Mouse (Mus musculus): ENCODE results near the gene Galnt11. TPM values are rescaled to one million over a fixed set of nuclear protein-coding genes. Genes with fewer than 3 reads are reported as not detected.
A peak's percentile ranks its signal among the peaks of the same experiment; 100 is the strongest.
"Not testable (repeated sequence)": the region's sequence is repeated elsewhere in the genome, so short reads cannot be mapped to it uniquely, and the experiment has no call there.

Gene Galnt11
- polyA plus RNA-seq, 1 experiment from 2014 or later, result 42.1 TPM

DNA sequence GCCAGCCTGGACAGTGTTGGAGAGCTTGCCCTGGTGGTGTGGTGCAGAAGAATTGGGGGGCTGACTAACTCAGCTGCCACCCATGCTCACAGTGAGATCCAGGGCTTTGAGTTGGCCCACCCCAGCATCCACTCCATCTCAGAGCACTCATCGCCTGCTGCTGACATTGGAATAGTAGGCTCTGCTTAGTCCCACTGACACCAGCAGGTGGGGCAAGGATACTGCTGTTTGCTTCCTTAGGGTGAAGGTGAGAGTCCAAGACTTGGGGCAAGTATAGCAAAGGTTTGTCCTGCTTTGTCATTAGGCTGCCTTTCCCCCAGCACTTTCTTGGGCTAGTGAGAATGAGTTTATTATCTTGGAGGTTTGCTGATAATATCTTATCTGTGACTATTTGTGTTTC, 32.9 kb upstream of the Galnt11 start:
- ATAC-seq (replicated peaks; ENCODE audit: low FRiP score, low TSS enrichment, low read depth) (no peak), DNase-seq (ENCODE audit: low spot score) (no peak)
- no peaks in the 10 kb centered on the region for H3K4me1 ChIP-seq (replicated peaks; ENCODE audit: control insufficient read depth, insufficient read depth, low read length)
- no peak overlapping the region for H3K9ac ChIP-seq (ENCODE audit: low read length)
- H3K4me3 ChIP-seq (ENCODE audit: low read depth, low read length), result no peak overlapping the region
- no peak overlapping the region for H3K27ac ChIP-seq (ENCODE audit: low read depth)
- H3K9me3 ChIP-seq (ENCODE audit: control insufficient read depth, low read length), result no peaks in the 10 kb centered on the region
- H3K4me2 ChIP-seq (ENCODE audit: low read length), result no peak overlapping the region
- no peaks in the 10 kb centered on the region for H3K27me3 ChIP-seq (replicated peaks; ENCODE audit: control insufficient read depth, insufficient read depth, low read length)
- H3K36me3 ChIP-seq (ENCODE audit: control insufficient read depth, insufficient read depth, low read length), result no peaks in the 10 kb centered on the region
- WGBS, result 38% methylated on average over 1 of the region's 1 CpGs

DNA sequence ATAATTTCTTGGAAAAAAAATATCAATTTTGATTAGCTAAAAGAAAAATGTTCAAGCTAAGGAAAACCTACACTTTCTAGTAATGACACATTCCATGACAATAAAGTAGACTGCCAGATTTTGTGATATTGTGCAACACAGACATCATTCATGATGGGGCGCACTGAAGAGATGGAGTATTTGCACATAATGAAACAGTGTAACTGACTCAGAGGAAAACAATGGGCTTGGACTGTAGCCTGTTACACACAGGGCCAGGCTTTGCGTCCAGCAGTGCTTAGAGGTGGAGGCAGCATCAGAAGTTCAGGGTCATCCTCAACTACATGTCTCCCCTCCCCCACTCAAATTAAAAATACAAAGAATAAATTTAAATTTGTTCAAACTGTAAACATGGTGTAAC, 31.2 kb upstream of the Galnt11 start:
- no peak for DNase-seq (ENCODE audit: low spot score)
- no peak overlapping the region for H3K27ac ChIP-seq (ENCODE audit: low read depth)
- ATAC-seq (replicated peaks; ENCODE audit: low FRiP score, low TSS enrichment, low read depth), result no peak
- no peak overlapping the region for H3K4me2 ChIP-seq (ENCODE audit: low read length)
- no peaks in the 10 kb centered on the region for H3K36me3 ChIP-seq (ENCODE audit: control insufficient read depth, insufficient read depth, low read length)
- no peak overlapping the region for H3K9ac ChIP-seq (ENCODE audit: low read length)
- H3K4me3 ChIP-seq (ENCODE audit: low read depth, low read length), result no peak overlapping the region
- no peaks in the 10 kb centered on the region for H3K9me3 ChIP-seq (ENCODE audit: control insufficient read depth, low read length)
- WGBS, result 84% methylated on average over 2 of the region's 2 CpGs
- no peaks in the 10 kb centered on the region for H3K4me1 ChIP-seq (replicated peaks; ENCODE audit: control insufficient read depth, insufficient read depth, low read length)
- no peaks in the 10 kb centered on the region for H3K27me3 ChIP-seq (replicated peaks; ENCODE audit: control insufficient read depth, insufficient read depth, low read length)

DNA sequence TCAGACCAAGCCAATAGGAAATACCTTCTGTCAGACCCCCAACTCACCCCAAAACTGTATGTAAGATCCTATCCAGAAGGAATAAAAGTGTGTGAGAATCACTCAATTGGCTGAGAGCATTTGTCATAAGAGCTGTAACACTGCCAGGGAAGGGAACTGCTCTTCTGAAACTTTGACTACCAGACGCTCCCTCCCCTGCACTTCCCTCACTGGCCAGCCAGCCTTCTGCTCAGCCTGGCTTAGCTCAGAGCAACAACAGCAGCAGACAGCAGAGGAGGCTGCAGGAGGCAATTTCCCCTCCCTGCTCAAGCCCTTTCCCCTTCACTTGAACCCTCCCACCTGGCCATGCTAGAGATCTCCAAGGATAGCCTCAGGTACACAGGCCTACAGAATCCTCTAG, 9.8 kb upstream of the Galnt11 start:
- H3K36me3 ChIP-seq (ENCODE audit: control insufficient read depth, insufficient read depth, low read length), result no peaks in the 10 kb centered on the region

DNA sequence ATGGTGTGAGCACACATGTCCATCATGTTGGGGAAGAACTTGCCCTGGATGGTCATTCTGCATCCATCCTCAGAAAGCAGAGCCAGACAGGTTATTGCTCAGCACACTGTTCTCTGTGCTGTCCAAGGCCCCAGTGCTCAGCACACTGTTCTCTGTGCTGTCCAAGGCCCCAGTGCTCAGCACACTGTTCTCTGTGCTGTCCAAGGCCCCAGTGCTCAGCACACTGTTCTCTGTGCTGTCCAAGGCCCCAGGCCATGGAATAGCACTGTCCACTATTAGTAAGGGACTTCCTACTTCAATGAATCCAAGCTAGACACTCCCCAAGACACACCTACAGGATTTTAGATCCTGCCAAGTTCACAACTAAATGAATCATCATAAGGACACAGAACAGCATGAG, 8.5 kb upstream of the Galnt11 start:
- ATAC-seq (replicated peaks; ENCODE audit: low FRiP score, low TSS enrichment, low read depth); H3K9me3 ChIP-seq (ENCODE audit: control insufficient read depth, low read length); H3K9ac ChIP-seq (ENCODE audit: low read length); H3K4me3 ChIP-seq (ENCODE audit: low read depth, low read length); H3K4me2 ChIP-seq (ENCODE audit: low read length); H3K36me3 ChIP-seq (ENCODE audit: control insufficient read depth, insufficient read depth, low read length); DNase-seq (ENCODE audit: low spot score); H3K27me3 ChIP-seq (replicated peaks; ENCODE audit: control insufficient read depth, insufficient read depth, low read length); H3K4me1 ChIP-seq (replicated peaks; ENCODE audit: control insufficient read depth, insufficient read depth, low read length); H3K27ac ChIP-seq (ENCODE audit: low read depth): not testable (repeated sequence)

More for the DNA sequence above, 9.8 kb upstream of the Galnt11 start:
- Histone ChIP-seq H3K27me3 (replicated peaks; ENCODE audit: control insufficient read depth, insufficient read depth, low read length) (no peaks in the 10 kb centered on the region), H3K9me3 (ENCODE audit: control insufficient read depth, low read length) (no peaks in the 10 kb centered on the region), H3K27ac (ENCODE audit: low read depth) (no peak overlapping the region), H3K4me3 (ENCODE audit: low read depth, low read length) (no peak overlapping the region), H3K4me2 (ENCODE audit: low read length) (no peak overlapping the region), H3K4me1 (replicated peaks; ENCODE audit: control insufficient read depth, insufficient read depth, low read length) (no peaks in the 10 kb centered on the region), H3K9ac (ENCODE audit: low read length) (no peak overlapping the region)
- ATAC-seq (replicated peaks; ENCODE audit: low FRiP score, low TSS enrichment, low read depth) (no peak), DNase-seq (ENCODE audit: low spot score) (no peak)
- 71% methylated on average over 1 of the region's 1 CpGs for WGBS

DNA sequence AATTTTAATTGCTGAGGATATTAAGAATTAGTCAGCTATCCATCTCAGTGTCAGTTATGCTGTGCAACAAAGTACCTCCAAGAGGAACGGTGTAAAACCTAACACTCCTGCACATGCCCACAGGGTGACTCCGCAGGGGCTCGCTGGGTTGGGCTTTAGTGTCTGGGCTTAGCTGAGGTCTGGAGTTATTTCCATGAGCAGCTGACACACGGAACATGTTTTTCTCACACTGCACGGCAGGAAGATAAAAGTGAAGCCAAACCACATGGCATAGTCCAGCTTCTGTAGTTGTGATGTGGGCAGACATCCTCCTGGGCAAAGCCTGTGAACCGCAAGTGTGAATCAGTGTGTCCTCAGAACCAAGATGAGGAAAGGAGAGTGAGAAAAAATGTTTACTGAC, 6.7 kb upstream of the Galnt11 start:
- H3K4me1 ChIP-seq (replicated peaks; ENCODE audit: control insufficient read depth, insufficient read depth, low read length), result no peaks in the 10 kb centered on the region
- H3K36me3 ChIP-seq (ENCODE audit: control insufficient read depth, insufficient read depth, low read length), result no peaks in the 10 kb centered on the region
- H3K4me3 ChIP-seq (ENCODE audit: low read depth, low read length), result no peak overlapping the region

DNA sequence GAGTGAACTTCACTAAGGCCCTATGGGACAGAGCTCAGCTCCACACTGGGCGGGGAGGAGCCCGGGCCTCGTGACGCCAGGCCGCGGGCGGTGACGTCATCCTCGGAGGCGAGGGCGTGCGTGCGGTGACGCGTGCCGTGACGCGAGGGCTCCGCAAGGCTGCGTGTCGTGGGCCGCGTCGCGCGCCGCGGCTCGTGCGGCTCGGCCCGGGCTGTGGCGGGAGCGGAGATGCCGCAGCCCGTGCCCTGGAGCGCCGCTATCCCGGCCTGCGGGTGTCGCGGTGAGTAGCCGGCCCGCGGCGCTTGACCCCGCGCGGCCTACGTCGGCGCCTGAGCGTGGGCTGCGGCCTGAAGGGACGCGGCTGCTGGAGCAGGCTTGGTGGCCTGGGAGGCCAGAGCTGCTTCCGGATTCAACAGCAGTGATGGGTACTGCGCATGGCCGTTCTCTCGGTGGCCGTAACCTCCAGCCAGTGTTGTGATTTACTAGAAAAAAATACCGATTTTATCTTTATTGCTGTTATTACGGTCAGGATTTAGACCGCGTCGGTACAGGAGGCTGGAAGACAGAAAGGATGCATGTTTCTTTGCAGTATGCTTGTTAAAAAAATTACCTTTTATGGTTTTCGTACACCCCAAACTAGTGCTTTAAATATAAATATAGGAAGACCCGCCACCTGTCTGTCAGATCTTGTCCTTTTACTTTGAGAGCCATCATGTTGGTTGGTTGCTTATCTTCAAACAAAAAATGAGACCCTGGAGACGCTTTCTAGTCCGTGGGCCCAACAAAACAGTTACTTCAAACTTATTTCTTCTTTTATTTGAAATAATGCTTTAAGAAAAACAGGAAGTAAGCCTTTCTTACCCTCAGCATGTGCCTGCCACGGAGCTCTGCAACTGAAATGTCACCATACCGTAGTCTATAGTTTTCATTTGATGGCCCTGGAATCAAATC, 1.3 kb downstream of the Galnt11 start, which contains the start of gene E130116L18Rik:
TSS of gene E130116L18Rik (minus strand) at position 402 of the 951 bp plus-strand sequence.
- DNase-seq (ENCODE audit: low spot score) (peak; percentile 97), ATAC-seq (replicated peaks; ENCODE audit: low FRiP score, low TSS enrichment, low read depth) (peak; percentile 98)
- Histone ChIP-seq H3K27ac (ENCODE audit: low read depth) (peak within 1 kb of the TSS; percentile 86), H3K9ac (ENCODE audit: low read length) (peak within 1 kb of the TSS; percentile 82), H3K4me1 (replicated peaks; ENCODE audit: control insufficient read depth, insufficient read depth, low read length) (peaks cover 8% of the 10 kb centered on the region), H3K9me3 (ENCODE audit: control insufficient read depth, low read length) (no peaks in the 10 kb centered on the region), H3K4me2 (ENCODE audit: low read length) (peak within 1 kb of the TSS; percentile 75), H3K27me3 (replicated peaks; ENCODE audit: control insufficient read depth, insufficient read depth, low read length) (no peaks in the 10 kb centered on the region), H3K4me3 (ENCODE audit: low read depth, low read length) (peak within 1 kb of the TSS; percentile 65), H3K36me3 (ENCODE audit: control insufficient read depth, insufficient read depth, low read length) (no peaks in the 10 kb centered on the region)
- 3% methylated on average over 72 of the region's 72 CpGs for WGBS

More for the DNA sequence above, 6.7 kb upstream of the Galnt11 start:
- no peaks in the 10 kb centered on the region for H3K9me3 ChIP-seq (ENCODE audit: control insufficient read depth, low read length)
- ATAC-seq (replicated peaks; ENCODE audit: low FRiP score, low TSS enrichment, low read depth) (no peak), DNase-seq (ENCODE audit: low spot score) (no peak)
- no peak overlapping the region for H3K27ac ChIP-seq (ENCODE audit: low read depth)
- no peak overlapping the region for H3K4me2 ChIP-seq (ENCODE audit: low read length)
- H3K27me3 ChIP-seq (replicated peaks; ENCODE audit: control insufficient read depth, insufficient read depth, low read length), result no peaks in the 10 kb centered on the region
- 82% methylated on average over 6 of the region's 6 CpGs for WGBS
- H3K9ac ChIP-seq (ENCODE audit: low read length), result no peak overlapping the region

DNA sequence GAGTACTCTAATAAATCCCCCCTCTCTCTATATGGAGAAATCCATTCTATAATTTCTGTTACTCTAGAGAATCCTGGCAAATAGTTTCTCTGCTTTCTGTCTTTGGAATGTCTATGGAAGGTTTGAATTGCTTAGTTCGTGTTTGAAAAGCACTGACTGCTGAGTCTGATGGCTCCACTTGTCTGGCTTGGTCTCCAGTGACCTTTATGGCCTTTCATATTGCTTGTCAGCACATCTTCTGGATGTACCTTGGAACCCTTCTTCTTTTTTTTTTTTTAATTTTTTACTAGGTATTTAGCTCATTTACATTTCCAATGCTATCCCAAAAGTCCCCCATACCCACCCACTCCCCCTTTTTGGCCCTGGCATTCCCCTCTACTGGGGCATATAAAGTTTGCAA, 2.7 kb downstream of the Galnt11 start:
- not testable (repeated sequence) for H3K36me3 ChIP-seq (ENCODE audit: control insufficient read depth, insufficient read depth, low read length); H3K4me3 ChIP-seq (ENCODE audit: low read depth, low read length); H3K9me3 ChIP-seq (ENCODE audit: control insufficient read depth, low read length); ATAC-seq (replicated peaks; ENCODE audit: low FRiP score, low TSS enrichment, low read depth); H3K27ac ChIP-seq (ENCODE audit: low read depth); DNase-seq (ENCODE audit: low spot score); H3K9ac ChIP-seq (ENCODE audit: low read length); H3K4me1 ChIP-seq (replicated peaks; ENCODE audit: control insufficient read depth, insufficient read depth, low read length); H3K27me3 ChIP-seq (replicated peaks; ENCODE audit: control insufficient read depth, insufficient read depth, low read length)
- 81% methylated on average over 1 of the region's 1 CpGs for WGBS
- H3K4me2 ChIP-seq (ENCODE audit: low read length), result peak overlapping the region; percentile 75; the same call in 1 of the 2 replicates

DNA sequence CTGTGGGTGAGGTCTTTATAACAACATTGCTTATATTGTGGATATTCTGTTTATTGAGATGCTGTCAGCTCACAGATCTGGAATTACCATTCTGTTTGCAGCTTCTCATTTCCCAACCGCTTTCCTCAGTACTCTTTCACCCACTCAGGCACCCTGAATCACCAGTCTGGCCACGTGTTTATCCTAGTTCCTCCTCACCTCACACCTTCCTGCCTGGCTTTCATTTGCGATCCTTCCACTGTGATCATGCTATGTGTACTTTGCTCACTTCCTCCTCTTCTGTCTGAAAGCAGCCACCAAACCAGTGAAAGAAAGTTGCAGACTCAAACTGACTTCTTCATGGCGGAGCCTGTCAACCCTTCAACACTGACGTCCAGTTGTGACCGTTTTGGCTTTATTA, 21.4 kb downstream of the Galnt11 start:
- no peak overlapping the region for H3K4me2 ChIP-seq (ENCODE audit: low read length)
- H3K9ac ChIP-seq (ENCODE audit: low read length), result no peak overlapping the region
- ATAC-seq (replicated peaks; ENCODE audit: low FRiP score, low TSS enrichment, low read depth), result no peak
- no peak for DNase-seq (ENCODE audit: low spot score)
- no peak overlapping the region for H3K27ac ChIP-seq (ENCODE audit: low read depth)
- H3K27me3 ChIP-seq (replicated peaks; ENCODE audit: control insufficient read depth, insufficient read depth, low read length), result no peaks in the 10 kb centered on the region
- no peaks in the 10 kb centered on the region for H3K9me3 ChIP-seq (ENCODE audit: control insufficient read depth, low read length)
- WGBS, result 89% methylated on average over 6 of the region's 6 CpGs
- no peaks in the 10 kb centered on the region for H3K4me1 ChIP-seq (replicated peaks; ENCODE audit: control insufficient read depth, insufficient read depth, low read length)
- H3K4me3 ChIP-seq (ENCODE audit: low read depth, low read length), result no peak overlapping the region
- peaks cover 8% of the 10 kb centered on the region; the same call in 1 of the 2 replicates for H3K36me3 ChIP-seq (ENCODE audit: control insufficient read depth, insufficient read depth, low read length)
